Mouse (Mus musculus) ES-E14 (cell line): Measurements from ENCODE around the gene Tmem145. TPM values are rescaled to one million over a fixed set of nuclear protein-coding genes. Genes with fewer than 3 reads are reported as not detected.

ENCODE experiments used
- DNase-seq: peaks from one replicate; pipeline ENCODE4 v3.0.0-alpha.2; 2013; ENCODE audit warnings: low read depth, low spot score
- H3K27ac ChIP-seq: 2 replicates; pipeline ENCODE4 v1.5.1; 2012; ENCODE audit warnings: low read depth, mild to moderate bottlenecking, low read length, moderate library complexity, mixed read lengths; ENCODE audit not compliant: poor library complexity, insufficient read depth, severe bottlenecking
- H3K36me3 ChIP-seq: 2 replicates; pipeline ENCODE4 v1.6.1; 2012; ENCODE audit warnings: mild to moderate bottlenecking, low read length, moderate library complexity, mixed read lengths; ENCODE audit not compliant: control insufficient read depth, poor library complexity, insufficient read depth, severe bottlenecking
- H3K4me1 ChIP-seq, 2 experiments: fragments of 150-350 bp in 1 of 2; sonication (generic) in 1 of 2; 2 replicates each; pipeline ENCODE4 v1.6.1; 2012; ENCODE audit warnings: low read length in 2 of 2, mild to moderate bottlenecking in 1 of 2, mixed read lengths in 1 of 2; ENCODE audit not compliant: control insufficient read depth in 2 of 2, insufficient read depth in 2 of 2, poor library complexity in 1 of 2
- H3K4me3 ChIP-seq, 2 experiments: fragments of 150-350 bp in 1 of 2; sonication (generic) in 1 of 2; 2 replicates each; pipeline ENCODE4 v1.5.1; 2012; ENCODE audit warnings: low read length in 2 of 2, low read depth in 1 of 2, mild to moderate bottlenecking in 1 of 2, mixed read lengths in 1 of 2; ENCODE audit not compliant: insufficient read depth in 1 of 2, poor library complexity in 1 of 2, severe bottlenecking in 1 of 2
- H3K9ac ChIP-seq: 2 replicates; pipeline ENCODE4 v1.6.1; 2012; ENCODE audit warnings: low read depth, mild to moderate bottlenecking, low read length, mixed read lengths; ENCODE audit not compliant: poor library complexity, insufficient read depth, severe bottlenecking
- H3K9me3 ChIP-seq: fragments of 150-350 bp; sonication (generic); 2 replicates; pipeline ENCODE4 v1.6.1; 2012; ENCODE audit warnings: low read depth, mild to moderate bottlenecking, low read length; ENCODE audit not compliant: control insufficient read depth, insufficient read depth
- CHD2 ChIP-seq: IDR thresholded peaks from 2 replicates; pipeline ENCODE4 v1.6.1; 2014; ENCODE audit warnings: mild to moderate bottlenecking, low read depth, low read length, inconsistent platforms
- HCFC1 ChIP-seq: IDR thresholded peaks from 2 replicates; pipeline ENCODE4 v1.6.1; 2012; ENCODE audit warnings: low read length, inconsistent platforms, borderline replicate concordance; ENCODE audit not compliant: insufficient read depth
- MAFK ChIP-seq: IDR thresholded peaks from 2 replicates; pipeline ENCODE4 v1.6.1; 2014; ENCODE audit warnings: mild to moderate bottlenecking, low read depth, low read length, inconsistent platforms; ENCODE audit not compliant: insufficient read depth
- ZC3H11A ChIP-seq: IDR thresholded peaks from 2 replicates; pipeline ENCODE4 v1.6.1; 2012; ENCODE audit warnings: low read depth, mild to moderate bottlenecking, inconsistent platforms, low read length, borderline replicate concordance
- ZNF384 ChIP-seq: IDR thresholded peaks from 2 replicates; pipeline ENCODE4 v1.6.1; 2012; ENCODE audit warnings: low read depth, low read length, inconsistent platforms
- in situ Hi-C, 2 experiments: fragments of 600-800 bp; cut with MboI; formaldehyde crosslinking; loops; one replicate each; pipeline ENCODE4 v1.15.1; 2025; ENCODE audit warnings: low sequenced_read_pairs in 2 of 2, inconsistent platforms in 1 of 2; ENCODE audit not compliant: unreplicated experiment in 2 of 2
- total RNA-seq: library from RNA; depleted of rRNA; stranded (reverse); fragments of 300-350 nt; gene quantifications from 2 replicates; pipeline ENCODE4 v1.2.3, GENCODE M21; 2012

Tmem145 gene
- total RNA-seq, 1 experiment = 1.2 TPM

DNA sequence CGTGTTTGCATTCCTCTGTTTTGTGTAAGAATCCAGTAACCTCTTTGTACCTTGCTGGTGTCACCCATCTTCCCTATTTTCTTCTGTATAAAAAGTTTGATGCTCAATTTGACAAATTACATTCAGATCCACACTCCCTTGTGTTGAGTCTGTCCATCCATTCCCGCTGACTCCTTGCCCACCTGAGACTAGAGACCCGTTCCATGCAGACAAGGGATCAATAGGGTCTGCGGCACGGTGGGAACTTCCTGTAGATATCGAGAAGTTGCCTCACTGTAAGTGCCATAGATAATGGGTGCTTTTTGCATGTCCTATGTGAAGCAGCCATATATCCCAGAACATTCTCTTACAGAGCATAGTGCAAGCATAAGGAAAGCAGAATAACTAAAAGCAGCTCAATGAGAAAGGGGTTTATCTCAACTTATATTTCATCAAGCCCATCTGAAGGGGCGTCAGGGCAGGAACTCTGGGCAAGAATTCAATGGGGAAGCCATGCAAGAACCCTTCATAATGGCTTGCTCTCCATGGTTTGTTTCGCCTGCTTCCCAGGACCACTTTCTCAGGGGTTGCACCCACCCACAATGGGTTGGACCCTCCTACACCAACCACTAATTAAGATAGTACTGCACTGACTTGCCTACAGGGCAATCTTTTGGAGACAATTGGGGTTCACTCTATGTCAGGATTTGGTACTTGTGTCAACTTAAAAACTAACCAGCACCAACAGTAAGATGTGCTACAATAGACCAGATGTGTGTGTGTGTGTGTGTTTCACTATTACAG lies 39.5 kb upstream of the Tmem145 start:
- H3K9me3 ChIP-seq = no peaks in the 10 kb centered on the region
- no peaks in the 10 kb centered on the region for H3K36me3 ChIP-seq
- no peak for TF ChIP-seq MAFK
- no peak for TF ChIP-seq ZC3H11A
- no peak for TF ChIP-seq ZNF384
- TF ChIP-seq CHD2 = no peak
- no peak for TF ChIP-seq HCFC1
- peak overlapping the region; percentile 48 to 93; a peak in 3 of 4 replicates for H3K4me3 ChIP-seq
- H3K27ac ChIP-seq = peak overlapping the region; percentile 54; the same call in 1 of the 2 replicates
- in situ Hi-C loops = no loop called here
- peaks cover 19 to 39% of the 10 kb centered on the region in 2 experiments for H3K4me1 ChIP-seq
- no peak for DNase-seq
- no peak overlapping the region for H3K9ac ChIP-seq

DNA sequence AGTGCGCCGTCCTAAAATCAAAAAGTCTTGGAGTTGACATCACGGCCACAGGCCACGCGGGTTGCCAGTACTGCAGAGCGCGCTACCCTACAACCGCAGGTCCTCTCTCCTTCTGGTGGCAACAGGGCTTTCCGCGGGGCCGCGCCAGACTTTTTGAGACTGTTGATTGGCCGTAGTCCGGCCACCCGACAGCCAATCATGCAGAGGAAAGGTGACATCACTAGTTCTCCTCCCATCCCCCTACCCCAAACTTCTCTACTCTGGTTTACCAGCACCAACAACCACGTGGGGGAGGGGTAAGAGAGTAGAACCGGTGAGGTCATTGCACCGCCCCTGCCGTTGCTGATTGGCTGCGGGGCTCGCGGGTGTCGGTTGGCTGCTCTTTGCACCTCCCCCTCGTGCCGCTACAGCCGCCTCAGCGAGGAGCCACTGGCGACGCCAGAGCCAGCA lies 38.6 kb upstream of the Tmem145 start, which contains the start of gene Cic:
TSS of gene Cic (plus strand) at position 404 of the 450 bp plus-strand sequence.
- peak within 1 kb of the TSS; percentile 82 to 93 for H3K4me3 ChIP-seq
- peak; percentile 99 for DNase-seq
- TF ChIP-seq ZC3H11A (no peak), CHD2 (peak; percentile 66)
- no peaks in the 10 kb centered on the region for H3K9me3 ChIP-seq
- no peaks in the 10 kb centered on the region for H3K36me3 ChIP-seq
- peak within 1 kb of the TSS; percentile 92 for H3K27ac ChIP-seq
- in situ Hi-C loops = no loop called here
- peaks cover 19 to 47% of the 10 kb centered on the region in 2 experiments for H3K4me1 ChIP-seq
- peak within 1 kb of the TSS; percentile 94 for H3K9ac ChIP-seq

DNA sequence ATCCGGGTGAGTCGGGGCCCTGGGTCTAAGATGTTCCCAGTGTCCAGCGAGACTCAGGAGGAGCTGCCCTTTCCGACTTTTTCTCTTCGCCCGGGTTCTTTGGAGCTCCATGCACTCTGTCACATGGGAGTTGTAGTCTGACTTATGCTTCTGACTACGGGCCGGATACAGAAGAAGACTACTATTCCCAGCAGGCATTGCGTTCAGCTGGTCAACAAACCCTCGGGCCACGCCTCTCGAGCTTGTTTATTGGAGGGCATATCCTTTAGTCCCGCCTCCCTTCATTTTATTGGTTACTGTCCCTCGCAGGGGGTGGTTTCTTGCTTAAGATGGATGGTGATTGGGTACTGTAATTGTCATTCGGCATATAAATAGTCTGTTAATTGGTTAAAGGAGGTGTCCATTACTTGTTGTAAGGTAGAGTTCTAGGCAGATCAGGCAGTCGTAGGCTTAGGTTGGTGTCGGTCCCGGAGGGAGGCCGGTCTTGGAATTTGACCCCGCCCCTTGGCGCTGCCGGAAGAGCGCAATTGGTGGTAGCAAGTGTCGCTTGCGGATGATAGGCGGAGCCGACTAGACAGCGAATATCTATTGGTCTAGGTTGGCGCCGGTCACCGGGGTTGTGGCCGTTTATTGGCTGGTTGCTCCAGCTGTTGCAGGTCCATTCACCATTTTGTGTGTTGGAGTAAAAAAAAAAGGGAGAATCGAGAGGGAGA lies 38.0 kb upstream of the Tmem145 start:
- H3K27ac ChIP-seq = peak overlapping the region; percentile 92
- peak; percentile 99 for DNase-seq
- no peaks in the 10 kb centered on the region for H3K36me3 ChIP-seq
- H3K9ac ChIP-seq = peak overlapping the region; percentile 94
- H3K4me3 ChIP-seq = peak overlapping the region; percentile 82 to 93
- in situ Hi-C loops = no loop called here
- peak; percentile 98 for TF ChIP-seq CHD2
- TF ChIP-seq ZC3H11A = no peak
- peak; percentile 90 for TF ChIP-seq ZNF384
- TF ChIP-seq HCFC1 = peak; percentile 97
- TF ChIP-seq MAFK = no peak
- peaks cover 18 to 50% of the 10 kb centered on the region in 2 experiments for H3K4me1 ChIP-seq
- H3K9me3 ChIP-seq = no peaks in the 10 kb centered on the region

DNA sequence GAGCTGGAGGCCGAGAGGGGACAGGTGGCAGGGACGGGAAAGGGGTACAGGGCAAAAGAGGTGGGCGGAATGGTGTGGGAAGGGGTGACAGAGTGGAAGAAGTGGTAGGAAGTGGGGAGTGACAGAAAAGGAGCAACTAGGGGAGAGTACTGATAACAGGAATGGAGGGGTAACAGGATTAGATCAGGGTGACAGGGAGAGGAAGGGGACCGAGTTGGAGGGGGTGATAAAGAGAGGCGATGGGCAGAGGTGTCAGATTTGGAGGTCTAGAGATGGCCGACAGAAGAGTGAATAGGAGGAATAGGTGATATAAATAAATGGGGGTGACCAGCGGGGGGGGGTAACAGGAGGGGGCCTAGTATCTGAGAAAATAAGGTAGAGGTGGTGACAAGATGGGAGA lies 37.3 kb upstream of the Tmem145 start:
- DNase-seq = no peak
- in situ Hi-C loops = no loop called here
- no peaks in the 10 kb centered on the region for H3K9me3 ChIP-seq
- TF ChIP-seq MAFK = no peak
- TF ChIP-seq CHD2 = no peak
- no peak for TF ChIP-seq HCFC1
- TF ChIP-seq ZC3H11A = no peak
- TF ChIP-seq ZNF384 = no peak
- H3K4me3 ChIP-seq = peak overlapping the region; percentile 77 to 82
- peak overlapping the region; percentile 64; the same call in 1 of the 2 replicates for H3K27ac ChIP-seq
- no peaks in the 10 kb centered on the region for H3K36me3 ChIP-seq
- peaks cover 16 to 54% of the 10 kb centered on the region in 2 experiments for H3K4me1 ChIP-seq
- peak overlapping the region; percentile 80 for H3K9ac ChIP-seq
